ENCODE assay signal across 8 mouse cellular contexts in the genomic region with DNA sequence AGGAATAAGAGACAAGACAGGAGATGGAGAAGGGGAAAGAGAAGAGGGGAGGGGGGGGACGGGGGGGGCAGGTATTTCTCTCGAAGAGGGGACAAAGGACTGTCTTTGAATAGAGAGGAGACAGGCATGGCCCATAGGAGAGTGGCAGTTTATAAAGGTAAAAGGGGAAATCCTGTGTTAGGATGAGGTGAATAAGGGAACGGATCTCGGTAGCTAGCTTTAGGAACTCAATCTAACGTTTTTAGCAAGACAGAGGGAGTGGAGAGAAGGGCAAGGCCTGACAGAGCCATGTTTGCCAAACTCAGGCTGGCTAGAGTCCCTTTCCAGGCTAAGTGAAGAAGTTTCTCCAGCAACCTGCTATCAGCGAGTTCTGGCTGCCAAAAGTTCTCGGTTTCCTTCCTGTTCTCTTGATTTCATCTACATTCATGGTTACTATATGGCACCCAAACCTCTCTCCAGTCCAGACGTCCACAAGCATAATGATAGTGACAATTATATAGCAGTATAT. TPM values are rescaled to one million over a fixed set of nuclear protein-coding genes. Genes with fewer than 3 reads are reported as not detected.
DNase-seq lines count a peak whose midpoint lies in the region; ATAC-seq and TF ChIP-seq lines count a peak whose summit lies in the region.

No protein-coding gene starts in this region.

- no peaks in the 10 kb centered on the region for H3K27me3 ChIP-seq in forebrain, embryonic 11.5 days (ENCODE audit: control insufficient read depth, insufficient read depth, low read length)
- H3K27me3 ChIP-seq in liver, embryonic 11.5 days (replicated peaks; ENCODE audit: control insufficient read depth, insufficient read depth, low read length) = no peaks in the 10 kb centered on the region

- WGBS in forebrain, embryonic 11.5 days = 50% methylated on average over 8 of the region's 8 CpGs
- WGBS in liver, embryonic 11.5 days = 39% methylated on average over 8 of the region's 8 CpGs

- DNase-seq in gastrocnemius, adult 2 months = no peak
- no peak for DNase-seq in gastrocnemius, adult 18-20 months (ENCODE audit: low spot score)
- peak; percentile 56 for DNase-seq in 416B (ENCODE audit: low read depth)
- no peak for DNase-seq in forebrain, embryonic 11.5 days (ENCODE audit: low spot score)
- no peak for DNase-seq in liver, embryonic 11.5 days (ENCODE audit: low spot score)
- no peak for DNase-seq in adrenal gland, postnatal 14 days
- DNase-seq in urinary bladder, postnatal 10 days (ENCODE audit: low spot score) = no peak
- DNase-seq in thymus, postnatal 10 days (ENCODE audit: low spot score in 2 of 2) = no peak

- intact Hi-C loops in gastrocnemius, adult 2 months (cut with DNase I) = loop anchor here (5.0 kb wide), 1 partner anchor 40 kb away; a partner anchor contains a TSS

- peak overlapping the region; percentile 78 for H3K4me3 ChIP-seq in gastrocnemius, adult 2 months
- peak overlapping the region; percentile 68 for H3K4me3 ChIP-seq in forebrain, embryonic 11.5 days (ENCODE audit: low read depth, low read length)
- peak overlapping the region; percentile 75 for H3K4me3 ChIP-seq in liver, embryonic 11.5 days (ENCODE audit: low read depth, low read length)

- H3K9me3 ChIP-seq in forebrain, embryonic 11.5 days (ENCODE audit: control insufficient read depth, low read length) = no peaks in the 10 kb centered on the region
- H3K9me3 ChIP-seq in liver, embryonic 11.5 days (ENCODE audit: control insufficient read depth, low read length) = no peaks in the 10 kb centered on the region

- TF ChIP-seq CTCF in gastrocnemius, adult 2 months (IDR thresholded peaks at IDR 0.05) = no peak

- H3K36me3 ChIP-seq in forebrain, embryonic 11.5 days (ENCODE audit: control insufficient read depth, insufficient read depth, low read length) = no peaks in the 10 kb centered on the region; the same call in 1 of the 2 replicates
- H3K36me3 ChIP-seq in liver, embryonic 11.5 days (ENCODE audit: control insufficient read depth, insufficient read depth, low read length) = peaks cover 8% of the 10 kb centered on the region

- no peaks in the 10 kb centered on the region for H3K4me1 ChIP-seq in forebrain, embryonic 11.5 days (replicated peaks; ENCODE audit: control insufficient read depth, insufficient read depth, low read length)
- H3K4me1 ChIP-seq in liver, embryonic 11.5 days (replicated peaks; ENCODE audit: control insufficient read depth, insufficient read depth, low read length) = peaks cover 8% of the 10 kb centered on the region

- H3K27ac ChIP-seq in gastrocnemius, adult 2 months = peak overlapping the region; percentile 88
- H3K27ac ChIP-seq in forebrain, embryonic 11.5 days (ENCODE audit: low read depth, low read length) = no peak overlapping the region
- 0 out of 2 replicates have a peak overlapping the region, but pooled peaks have one; percentile 2 for H3K27ac ChIP-seq in liver, embryonic 11.5 days (ENCODE audit: low read depth, low read length)

- no peak; the same call in 1 of the 2 replicates for ATAC-seq in forebrain, embryonic 11.5 days (replicated peaks; ENCODE audit: low FRiP score)
- no peak; the same call in 1 of the 2 replicates for ATAC-seq in liver, embryonic 11.5 days (replicated peaks; ENCODE audit: low FRiP score)

- peak overlapping the region; percentile 73 for H3K9ac ChIP-seq in forebrain, embryonic 11.5 days (ENCODE audit: low read length)
- peak overlapping the region; percentile 20; the same call in 1 of the 2 replicates for H3K9ac ChIP-seq in liver, embryonic 11.5 days (ENCODE audit: low read depth, low read length)

- peak overlapping the region; percentile 48 for H3K4me2 ChIP-seq in forebrain, embryonic 11.5 days (ENCODE audit: low read depth, low read length, severe bottlenecking)
- peak overlapping the region; percentile 89 for H3K4me2 ChIP-seq in liver, embryonic 11.5 days

RNA-seq across cellular contexts. Expression of a gene that starts 0.4 kb away (rescaled TPM):
- total RNA-seq in gastrocnemius, adult 2 months (2021) = 10 to 100 TPM in 1 of 2 experiments, 1 to 10 TPM in 1; 9.8 to 10.6 TPM
- total RNA-seq in gastrocnemius, adult 18-20 months (2021) = 10 to 100 TPM; 10.4 to 11.5 TPM
- 23.4 and 27.1 TPM in 2 replicates for polyA plus RNA-seq in forebrain, embryonic 11.5 days (2014; fragmentation: Nextera tagmentation; extraction: Ambion mirVana)
- polyA plus RNA-seq in liver, embryonic 11.5 days (2014; fragmentation: Nextera tagmentation; extraction: Ambion mirVana) = 22.8 and 24.0 TPM in 2 replicates
- 19.5 and 21.1 TPM in 2 replicates for total RNA-seq in adrenal gland, postnatal 14 days (2021)

RNA-seq across cellular contexts. Expression of a gene that starts 8.8 kb away (rescaled TPM):
- total RNA-seq in gastrocnemius, adult 2 months (2021) = under 1 TPM in 1 of 2 experiments, not detected in 1; 0.11 TPM
- total RNA-seq in gastrocnemius, adult 18-20 months (2021) = under 1 TPM in 1 of 2 experiments, not detected in 1; 0.17 TPM
- 0.21 and 1.4 TPM in 2 replicates for polyA plus RNA-seq in forebrain, embryonic 11.5 days (2014; fragmentation: Nextera tagmentation; extraction: Ambion mirVana)
- 3.0 and 3.3 TPM in 2 replicates for polyA plus RNA-seq in liver, embryonic 11.5 days (2014; fragmentation: Nextera tagmentation; extraction: Ambion mirVana)
- total RNA-seq in adrenal gland, postnatal 14 days (2021) = 0.74 and 2.3 TPM in 2 replicates

RNA-seq across cellular contexts. Expression of a gene that starts 23.0 kb away (rescaled TPM):
- 10 to 100 TPM; 29.1 to 33.0 TPM for total RNA-seq in gastrocnemius, adult 2 months (2021)
- total RNA-seq in gastrocnemius, adult 18-20 months (2021) = 10 to 100 TPM; 29.5 to 32.1 TPM
- 63.6 and 76.7 TPM in 2 replicates for polyA plus RNA-seq in forebrain, embryonic 11.5 days (2014; fragmentation: Nextera tagmentation; extraction: Ambion mirVana)
- 48.8 and 53.9 TPM in 2 replicates for polyA plus RNA-seq in liver, embryonic 11.5 days (2014; fragmentation: Nextera tagmentation; extraction: Ambion mirVana)
- 81.5 and 93.6 TPM in 2 replicates for total RNA-seq in adrenal gland, postnatal 14 days (2021)

RNA-seq across cellular contexts. Expression of a gene that starts 23.0 kb away (rescaled TPM):
- 10 to 100 TPM in 1 of 2 experiments, 1 to 10 TPM in 1; 9.8 to 10.4 TPM for total RNA-seq in gastrocnemius, adult 2 months (2021)
- total RNA-seq in gastrocnemius, adult 18-20 months (2021) = 1 to 10 TPM; 9.0 to 9.4 TPM
- polyA plus RNA-seq in forebrain, embryonic 11.5 days (2014; fragmentation: Nextera tagmentation; extraction: Ambion mirVana) = 54.2 and 57.4 TPM in 2 replicates
- polyA plus RNA-seq in liver, embryonic 11.5 days (2014; fragmentation: Nextera tagmentation; extraction: Ambion mirVana) = 70.6 and 76.1 TPM in 2 replicates
- 15.9 and 16.2 TPM in 2 replicates for total RNA-seq in adrenal gland, postnatal 14 days (2021)

RNA-seq across cellular contexts. Expression of a gene that starts 35.8 kb away (rescaled TPM):
- total RNA-seq in gastrocnemius, adult 2 months (2021) = not detected
- total RNA-seq in gastrocnemius, adult 18-20 months (2021) = not detected
- polyA plus RNA-seq in forebrain, embryonic 11.5 days (2014; fragmentation: Nextera tagmentation; extraction: Ambion mirVana) = not detected in 2 replicates
- 8.9 and 9.1 TPM in 2 replicates for polyA plus RNA-seq in liver, embryonic 11.5 days (2014; fragmentation: Nextera tagmentation; extraction: Ambion mirVana)
- 1.7 and 22.1 TPM in 2 replicates for total RNA-seq in adrenal gland, postnatal 14 days (2021)
